Mouse (Mus musculus) cortical plate, adult 2 months (tissue): Measurements from ENCODE around the gene Tmem29. TPM values are rescaled to one million over a fixed set of nuclear protein-coding genes. Genes with fewer than 3 reads are reported as not detected.

Source experiments
- H3K27ac ChIP-seq: fragments of 200-500 bp; 2 replicates; pipeline ENCODE4 v1.5.1; 2012; ENCODE audit warnings: low read length, control low read depth, inconsistent platforms; ENCODE audit not compliant: insufficient read depth
- H3K4me1 ChIP-seq: fragments of 200-500 bp; 2 replicates; pipeline ENCODE4 v1.6.1; 2011; ENCODE audit warnings: low read length; ENCODE audit not compliant: control insufficient read depth, insufficient read depth
- H3K4me3 ChIP-seq: fragments of 200-500 bp; 2 replicates; pipeline ENCODE4 v1.5.1; 2011; ENCODE audit warnings: mild to moderate bottlenecking, low read length, control low read depth; ENCODE audit not compliant: insufficient read depth
- CTCF ChIP-seq: fragments of 200-500 bp; IDR thresholded peaks from 2 replicates; pipeline ENCODE4 v1.5.1; 2011; ENCODE audit warnings: mild to moderate bottlenecking, control low read depth, low read length; ENCODE audit not compliant: insufficient read depth; ENCODE audit errors: extremely low read depth
- POLR2A ChIP-seq: fragments of 200-500 bp; IDR thresholded peaks from 2 replicates; pipeline ENCODE4 v1.6.1; 2011; ENCODE audit warnings: mild to moderate bottlenecking, low read length, control low read depth; ENCODE audit not compliant: insufficient read depth; ENCODE audit errors: extremely low read depth
- polyA plus RNA-seq: library from polyadenylated mRNA; depleted of rRNA; stranded (reverse); fragments of >200 nt; gene quantifications from 2 replicates; pipeline ENCODE4 v1.2.3, GENCODE M21; 2012; rRNA removed

The Tmem29 gene
- polyA plus RNA-seq, 1 experiment: 38.7 TPM

DNA sequence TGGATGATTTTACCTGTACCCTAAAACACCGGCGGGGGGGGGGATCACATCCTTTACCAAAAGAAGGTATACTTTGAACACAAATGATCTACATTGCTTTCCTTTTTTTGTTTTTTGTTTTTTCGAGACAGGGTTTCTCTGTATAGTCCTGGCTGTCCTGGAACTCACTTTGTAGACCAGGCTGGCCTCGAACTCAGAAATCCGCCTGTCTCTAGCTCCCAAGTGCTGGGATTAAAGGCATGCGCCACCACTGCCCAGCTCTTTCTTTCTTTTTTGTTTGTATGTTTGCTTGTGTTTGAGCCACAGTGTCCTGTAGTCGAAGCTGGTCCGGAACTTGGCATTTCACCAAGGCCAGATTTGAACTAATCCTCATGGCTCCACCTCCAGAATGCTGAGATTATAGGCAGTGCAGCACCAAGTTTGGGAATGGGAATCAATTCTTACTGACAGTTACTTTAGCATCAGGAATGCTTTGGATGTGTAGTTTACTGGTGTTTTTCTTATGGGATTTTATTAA lies 515 bp upstream of the Tmem29 start:
- H3K4me1 ChIP-seq: no peaks in the 10 kb centered on the region; the same call in 1 of the 2 replicates
- H3K27ac ChIP-seq: no peak overlapping the region
- peak overlapping the region; percentile 25 for H3K4me3 ChIP-seq
- no peak for TF ChIP-seq CTCF
- no peak for TF ChIP-seq POLR2A

- H3K4me1 ChIP-seq: no peaks in the 10 kb centered on the region; the same call in 1 of the 2 replicates
- peak overlapping the region; percentile 44 for H3K4me3 ChIP-seq
- no peak for TF ChIP-seq CTCF
- TF ChIP-seq POLR2A: no peak
- no peak overlapping the region for H3K27ac ChIP-seq
Observed at GRCm38 (mm10) chrX:150458136-150458535, 818 bp downstream of the Tmem29 start.

DNA sequence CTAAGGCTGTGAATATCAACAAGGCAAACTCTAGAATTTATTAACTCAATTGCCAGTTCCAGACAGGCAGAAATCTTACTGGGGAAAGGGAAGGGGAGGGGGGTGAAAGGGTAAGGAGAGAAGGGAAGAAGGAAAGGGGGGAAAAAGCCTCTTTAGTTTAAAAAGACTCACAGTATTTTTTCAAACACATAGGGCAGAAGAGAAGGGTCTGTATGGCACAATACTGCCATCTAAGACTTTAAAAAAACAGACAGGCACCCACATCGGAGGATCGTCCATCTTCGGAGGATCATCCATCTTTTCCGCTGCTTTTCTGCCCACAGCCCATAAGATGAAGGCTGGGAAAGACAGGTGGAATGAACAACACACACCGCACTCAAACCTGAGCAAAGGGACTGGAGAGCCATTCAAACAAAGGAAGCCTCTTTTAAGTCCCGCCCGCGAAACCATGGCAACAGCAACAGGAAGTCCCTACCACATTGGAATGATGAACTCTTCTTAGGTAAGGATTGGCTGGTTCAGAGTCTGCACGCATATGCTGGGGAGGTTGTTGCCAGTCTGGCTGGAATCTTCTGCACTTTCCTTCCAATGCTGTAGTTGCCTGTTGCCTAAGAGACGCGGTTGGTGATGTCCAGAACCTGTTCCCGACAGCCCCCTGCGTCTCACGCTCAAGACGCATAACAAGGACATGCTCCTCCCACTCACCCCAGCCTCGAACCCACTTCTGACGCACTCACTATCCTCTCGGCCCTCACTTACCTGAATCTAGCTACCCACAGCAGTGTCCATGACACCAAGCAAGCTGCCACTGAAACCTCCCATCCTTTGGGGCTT lies 18.2 kb downstream of the Tmem29 start:
- TF ChIP-seq POLR2A (peak; percentile 45; the same call in 1 of the 2 replicates), CTCF (no peak)
- peak overlapping the region; percentile 73; the same call in 1 of the 2 replicates for H3K27ac ChIP-seq
- no peaks in the 10 kb centered on the region for H3K4me1 ChIP-seq
- peak overlapping the region; percentile 39 for H3K4me3 ChIP-seq

- TF ChIP-seq CTCF: no peak
- no peak for TF ChIP-seq POLR2A
- Histone ChIP-seq H3K4me1 (no peaks in the 10 kb centered on the region), H3K4me3 (no peak overlapping the region), H3K27ac (no peak overlapping the region)
Observed at GRCm38 (mm10) chrX:150436373-150436772, 22.6 kb downstream of the Tmem29 start.

DNA sequence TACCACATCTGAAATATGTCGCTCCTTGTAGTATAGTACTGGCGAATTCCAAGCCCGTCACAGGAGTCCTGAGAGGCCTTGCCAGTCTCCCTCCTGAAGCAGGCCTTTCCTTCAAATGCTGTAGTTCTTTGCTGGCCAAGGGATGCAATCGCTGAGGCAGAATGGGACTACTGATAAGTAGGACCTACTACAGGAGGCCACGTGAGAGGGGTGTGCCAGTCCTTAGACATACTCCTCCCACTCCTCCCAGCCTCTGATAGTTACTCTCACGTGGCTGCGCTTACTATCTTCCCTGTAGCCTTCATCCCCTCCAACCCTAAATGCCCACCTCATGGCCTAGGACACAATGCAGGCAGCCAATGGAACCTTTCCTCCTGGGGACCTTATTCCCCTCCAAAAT lies 23.6 kb downstream of the Tmem29 start:
- no peak for TF ChIP-seq CTCF
- TF ChIP-seq POLR2A: no peak
- Histone ChIP-seq H3K27ac (no peak overlapping the region), H3K4me3 (no peak overlapping the region), H3K4me1 (no peaks in the 10 kb centered on the region)

DNA sequence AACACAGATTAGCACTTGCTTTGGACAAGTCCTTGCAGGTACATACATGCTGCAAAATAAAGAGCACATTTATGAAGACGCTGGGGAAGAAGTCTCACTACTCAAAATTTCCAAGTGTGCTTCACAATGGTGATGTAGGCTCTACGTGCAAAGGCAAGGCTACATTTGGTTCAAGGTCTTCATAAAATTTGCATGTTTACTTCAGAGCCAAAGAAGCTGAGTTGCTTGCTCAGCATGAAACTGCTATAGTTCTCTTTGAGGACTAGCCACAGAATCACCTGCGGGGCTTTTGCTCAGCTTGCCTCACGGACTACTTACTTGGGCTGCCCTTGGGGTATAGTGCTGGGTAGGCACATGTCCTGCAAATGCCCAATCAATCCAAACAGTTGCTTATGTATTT lies 45.4 kb downstream of the Tmem29 start:
- Histone ChIP-seq H3K4me3 (no peak overlapping the region), H3K4me1 (no peaks in the 10 kb centered on the region), H3K27ac (no peak overlapping the region)
- TF ChIP-seq POLR2A (no peak), CTCF (no peak)

Other genes starting within 250 kb of the Tmem29 start
- gene Alas2, start 88.2 kb upstream of the Tmem29 start, polyA plus RNA-seq: 2.0 and 2.8 TPM in 2 replicates
- 1.8 and 2.1 TPM in 2 replicates for gene Pfkfb1, start 129.1 kb upstream of the Tmem29 start, polyA plus RNA-seq
- gene Apex2, start 130.7 kb upstream of the Tmem29 start, polyA plus RNA-seq: 9.8 and 12.0 TPM in 2 replicates
- 92.1 and 95.7 TPM in 2 replicates for gene Tro, start 198.4 kb upstream of the Tmem29 start, polyA plus RNA-seq